Mouse (Mus musculus): ENCODE measurements around the gene Anln.

- TF ChIP-seq CTCF (IDR thresholded peaks at IDR 0.05; ENCODE audit: control insufficient read depth, insufficient read depth, low read length) (no peak), POLR2A (IDR thresholded peaks at IDR 0.05; ENCODE audit: borderline replicate concordance, control insufficient read depth, low read depth, low read length) (no peak)
These were observed 31.5 kb upstream of the Anln start for GRCm38 (mm10) chr9:22420491-22420890.

All from bone marrow, adult 2 months (tissue).